Mouse (Mus musculus): ENCODE measurements at regions not wholly inside any gene's neighbourhood (a gene's known extent, or its start where the extent isn't known, plus 50 kb on each side); places are given as distances from the start of the nearest gene placed in this dataset.

- Histone ChIP-seq H3K4me1 (ENCODE audit: control insufficient read depth, insufficient read depth, low read length) (no peaks in the 10 kb centered on the region), H3K4me3 (replicated peaks; ENCODE audit: control insufficient read depth, low read depth, low read length) (no peak overlapping the region), H3K27ac (ENCODE audit: control insufficient read depth, insufficient read depth, low read depth, low read length, poor library complexity) (no peak overlapping the region)
- no peak for TF ChIP-seq CTCF (IDR thresholded peaks at IDR 0.05; ENCODE audit: control insufficient read depth, insufficient read depth, low read length)
- TF ChIP-seq POLR2A (IDR thresholded peaks at IDR 0.05; ENCODE audit: borderline replicate concordance, control insufficient read depth, low read depth, low read length): no peak
- 89% methylated on average over 25 of the region's 25 CpGs for WGBS
These were observed 194.4 kb upstream of the Ppp6c start for GRCm38 (mm10) chr2:39420696-39421095.

GRCm38 (mm10) chr2:39400336-39400735 is 174.1 kb upstream of the Ppp6c start:
- TF ChIP-seq POLR2A (IDR thresholded peaks at IDR 0.05; ENCODE audit: borderline replicate concordance, control insufficient read depth, low read depth, low read length) (no peak), CTCF (IDR thresholded peaks at IDR 0.05; ENCODE audit: control insufficient read depth, insufficient read depth, low read length) (no peak)
- 59% methylated on average over 2 of the region's 2 CpGs for WGBS
- H3K27ac ChIP-seq (ENCODE audit: control insufficient read depth, insufficient read depth, low read depth, low read length, poor library complexity): no peak overlapping the region
- no peak overlapping the region for H3K4me3 ChIP-seq (replicated peaks; ENCODE audit: control insufficient read depth, low read depth, low read length)
- no peaks in the 10 kb centered on the region for H3K4me1 ChIP-seq (ENCODE audit: control insufficient read depth, insufficient read depth, low read length)

GRCm38 (mm10) chr2:39399523-39399922 is 173.3 kb upstream of the Ppp6c start:
- TF ChIP-seq CTCF (IDR thresholded peaks at IDR 0.05; ENCODE audit: control insufficient read depth, insufficient read depth, low read length) (no peak), POLR2A (IDR thresholded peaks at IDR 0.05; ENCODE audit: borderline replicate concordance, control insufficient read depth, low read depth, low read length) (no peak)
- WGBS: 60% methylated on average over 2 of the region's 2 CpGs
- no peak overlapping the region for H3K27ac ChIP-seq (ENCODE audit: control insufficient read depth, insufficient read depth, low read depth, low read length, poor library complexity)
- H3K4me3 ChIP-seq (replicated peaks; ENCODE audit: control insufficient read depth, low read depth, low read length): no peak overlapping the region
- H3K4me1 ChIP-seq (ENCODE audit: control insufficient read depth, insufficient read depth, low read length): no peaks in the 10 kb centered on the region

GRCm38 (mm10) chr2:39394643-39395042 is 168.4 kb upstream of the Ppp6c start:
- Histone ChIP-seq H3K4me3 (replicated peaks; ENCODE audit: control insufficient read depth, low read depth, low read length) (no peak overlapping the region), H3K27ac (ENCODE audit: control insufficient read depth, insufficient read depth, low read depth, low read length, poor library complexity) (no peak overlapping the region), H3K4me1 (ENCODE audit: control insufficient read depth, insufficient read depth, low read length) (no peaks in the 10 kb centered on the region)
- 79% methylated on average over 3 of the region's 3 CpGs for WGBS
- TF ChIP-seq CTCF (IDR thresholded peaks at IDR 0.05; ENCODE audit: control insufficient read depth, insufficient read depth, low read length) (no peak), POLR2A (IDR thresholded peaks at IDR 0.05; ENCODE audit: borderline replicate concordance, control insufficient read depth, low read depth, low read length) (no peak)

GRCm38 (mm10) chr2:39377264-39377663 is 151.0 kb upstream of the Ppp6c start:
- 63% methylated on average over 3 of the region's 3 CpGs for WGBS
- H3K4me1 ChIP-seq (ENCODE audit: control insufficient read depth, insufficient read depth, low read length): no peaks in the 10 kb centered on the region
- H3K4me3 ChIP-seq (replicated peaks; ENCODE audit: control insufficient read depth, low read depth, low read length): no peak overlapping the region
- H3K27ac ChIP-seq (ENCODE audit: control insufficient read depth, insufficient read depth, low read depth, low read length, poor library complexity): no peak overlapping the region
- TF ChIP-seq POLR2A (IDR thresholded peaks at IDR 0.05; ENCODE audit: borderline replicate concordance, control insufficient read depth, low read depth, low read length): no peak
- TF ChIP-seq CTCF (IDR thresholded peaks at IDR 0.05; ENCODE audit: control insufficient read depth, insufficient read depth, low read length): no peak

GRCm38 (mm10) chr2:39373068-39373779 is 147.0 kb upstream of the Ppp6c start:
- 15% methylated on average over 7 of the region's 7 CpGs for WGBS
- TF ChIP-seq POLR2A (IDR thresholded peaks at IDR 0.05; ENCODE audit: borderline replicate concordance, control insufficient read depth, low read depth, low read length): no peak
- TF ChIP-seq CTCF (IDR thresholded peaks at IDR 0.05; ENCODE audit: control insufficient read depth, insufficient read depth, low read length): peak; percentile 98

GRCm38 (mm10) chr2:39344207-39344606 is 118.0 kb upstream of the Ppp6c start:
- TF ChIP-seq POLR2A (IDR thresholded peaks at IDR 0.05; ENCODE audit: borderline replicate concordance, control insufficient read depth, low read depth, low read length): no peak
- TF ChIP-seq CTCF (IDR thresholded peaks at IDR 0.05; ENCODE audit: control insufficient read depth, insufficient read depth, low read length): no peak
- Histone ChIP-seq H3K4me3 (replicated peaks; ENCODE audit: control insufficient read depth, low read depth, low read length) (no peak overlapping the region), H3K4me1 (ENCODE audit: control insufficient read depth, insufficient read depth, low read length) (no peaks in the 10 kb centered on the region), H3K27ac (ENCODE audit: control insufficient read depth, insufficient read depth, low read depth, low read length, poor library complexity) (no peak overlapping the region)
- WGBS: 87% methylated on average over 3 of the region's 3 CpGs

More at GRCm38 (mm10) chr2:39373068-39373779, 147.0 kb upstream of the Ppp6c start:
- H3K27ac ChIP-seq (ENCODE audit: control insufficient read depth, insufficient read depth, low read depth, low read length, poor library complexity): no peak overlapping the region
- H3K4me3 ChIP-seq (replicated peaks; ENCODE audit: control insufficient read depth, low read depth, low read length): no peak overlapping the region
- no peaks in the 10 kb centered on the region for H3K4me1 ChIP-seq (ENCODE audit: control insufficient read depth, insufficient read depth, low read length)

GRCm38 (mm10) chr2:39340406-39340805 is 114.2 kb upstream of the Ppp6c start:
- no peak overlapping the region for H3K4me3 ChIP-seq (replicated peaks; ENCODE audit: control insufficient read depth, low read depth, low read length)
- no peak overlapping the region for H3K27ac ChIP-seq (ENCODE audit: control insufficient read depth, insufficient read depth, low read depth, low read length, poor library complexity)
- no peak for TF ChIP-seq CTCF (IDR thresholded peaks at IDR 0.05; ENCODE audit: control insufficient read depth, insufficient read depth, low read length)
- no peak for TF ChIP-seq POLR2A (IDR thresholded peaks at IDR 0.05; ENCODE audit: borderline replicate concordance, control insufficient read depth, low read depth, low read length)
- 74% methylated on average over 3 of the region's 3 CpGs for WGBS
- no peaks in the 10 kb centered on the region for H3K4me1 ChIP-seq (ENCODE audit: control insufficient read depth, insufficient read depth, low read length)
